Mouse (Mus musculus): ENCODE measurements around the gene Efcab6.

Efcab6 gene

DNA sequence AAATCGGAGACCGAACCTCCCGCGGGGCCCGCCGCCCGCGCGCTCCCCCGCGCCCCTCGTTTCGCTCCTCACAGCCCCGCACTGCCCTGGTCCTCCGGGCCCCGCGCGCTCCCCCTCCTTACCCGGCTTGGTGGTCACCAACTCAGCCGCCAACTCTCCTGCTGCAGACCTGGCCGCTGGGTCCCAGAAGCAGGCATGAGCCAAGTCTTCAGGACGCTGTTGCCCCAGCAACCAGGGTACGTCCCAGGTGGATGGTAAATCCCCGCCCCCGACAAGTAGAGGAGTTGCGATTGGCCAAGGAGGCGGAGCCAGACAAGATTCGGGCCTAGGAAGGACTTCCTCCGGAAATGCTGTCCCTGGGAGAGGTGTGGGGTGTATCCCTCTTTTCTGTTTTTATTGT is at the start of gene Efcab6:
Efcab6 (minus strand) TSS at position 240 of the 400 bp plus-strand sequence.
- WGBS: 3% methylated on average over 28 of the region's 29 CpGs

DNA sequence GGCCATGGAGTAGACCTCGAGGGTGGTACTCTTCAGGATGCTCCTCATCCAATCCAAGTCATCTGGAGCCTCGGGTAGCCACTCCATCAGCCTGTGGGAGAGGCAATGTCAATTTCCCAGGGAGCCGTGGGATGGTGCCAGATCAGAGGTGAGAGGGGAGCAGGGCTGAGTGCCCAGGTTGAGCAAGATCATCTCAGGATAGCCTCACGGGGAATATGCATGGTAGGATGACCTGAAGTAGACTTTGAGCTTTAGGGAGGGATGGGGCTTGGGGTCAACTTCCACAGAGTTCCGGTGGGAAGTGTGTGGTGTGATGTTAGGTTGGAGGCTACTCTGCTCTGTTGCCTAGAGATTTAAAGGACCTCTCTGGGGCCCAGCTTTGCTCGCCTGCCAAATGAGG is 48.7 kb upstream of the Efcab6 start:
- 79% methylated on average over 6 of the region's 6 CpGs for WGBS

DNA sequence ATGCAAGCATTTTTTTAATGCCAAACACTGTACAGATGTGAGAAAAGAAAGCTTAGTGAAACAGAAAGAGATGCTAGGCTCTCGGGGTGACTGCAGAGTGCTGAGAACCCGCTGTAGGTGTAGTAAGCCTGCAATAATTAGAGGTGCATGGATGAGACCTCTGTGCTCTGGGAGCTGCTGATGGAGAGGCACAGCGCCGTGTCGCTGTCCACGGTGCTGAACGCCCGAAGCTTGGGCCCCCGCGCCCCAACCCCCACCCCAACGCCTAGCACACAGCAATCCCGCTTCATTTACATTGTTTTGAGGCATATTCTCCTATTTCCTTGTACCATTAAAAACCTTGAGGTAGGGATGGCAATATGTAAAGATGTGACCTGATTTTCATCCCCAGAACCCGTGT is 43.7 kb upstream of the Efcab6 start:
- 35% methylated on average over 13 of the region's 13 CpGs for WGBS

DNA sequence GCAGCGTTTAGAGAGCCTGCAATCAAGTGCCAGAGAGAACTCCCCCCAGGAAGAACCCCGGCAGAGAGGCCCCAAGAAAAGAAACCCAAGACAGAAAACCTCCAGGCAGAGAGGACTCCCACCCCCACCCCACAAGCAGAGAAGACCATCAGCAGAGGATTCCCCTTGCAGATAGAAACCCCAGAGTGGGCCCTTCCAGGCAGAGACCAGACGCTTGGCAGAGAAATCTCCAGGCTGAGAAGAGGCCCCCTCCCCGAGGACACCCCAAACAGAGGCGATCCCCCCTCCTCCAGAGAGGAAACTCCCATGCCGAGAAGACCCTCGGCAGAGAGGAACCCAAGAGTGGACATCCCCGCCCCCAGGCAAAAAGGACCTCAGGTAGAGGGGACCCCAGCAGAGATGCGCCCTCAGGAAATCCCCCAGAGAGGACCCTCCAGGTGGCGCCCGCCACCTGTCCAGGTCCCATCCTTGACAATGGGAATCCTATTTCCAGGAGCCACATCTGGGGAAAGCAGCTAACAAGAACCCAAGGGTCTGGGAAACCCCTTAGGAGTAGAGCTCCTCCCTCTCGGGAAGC is 40.8 kb upstream of the Efcab6 start:
- 13% methylated on average over 12 of the region's 12 CpGs for WGBS

DNA sequence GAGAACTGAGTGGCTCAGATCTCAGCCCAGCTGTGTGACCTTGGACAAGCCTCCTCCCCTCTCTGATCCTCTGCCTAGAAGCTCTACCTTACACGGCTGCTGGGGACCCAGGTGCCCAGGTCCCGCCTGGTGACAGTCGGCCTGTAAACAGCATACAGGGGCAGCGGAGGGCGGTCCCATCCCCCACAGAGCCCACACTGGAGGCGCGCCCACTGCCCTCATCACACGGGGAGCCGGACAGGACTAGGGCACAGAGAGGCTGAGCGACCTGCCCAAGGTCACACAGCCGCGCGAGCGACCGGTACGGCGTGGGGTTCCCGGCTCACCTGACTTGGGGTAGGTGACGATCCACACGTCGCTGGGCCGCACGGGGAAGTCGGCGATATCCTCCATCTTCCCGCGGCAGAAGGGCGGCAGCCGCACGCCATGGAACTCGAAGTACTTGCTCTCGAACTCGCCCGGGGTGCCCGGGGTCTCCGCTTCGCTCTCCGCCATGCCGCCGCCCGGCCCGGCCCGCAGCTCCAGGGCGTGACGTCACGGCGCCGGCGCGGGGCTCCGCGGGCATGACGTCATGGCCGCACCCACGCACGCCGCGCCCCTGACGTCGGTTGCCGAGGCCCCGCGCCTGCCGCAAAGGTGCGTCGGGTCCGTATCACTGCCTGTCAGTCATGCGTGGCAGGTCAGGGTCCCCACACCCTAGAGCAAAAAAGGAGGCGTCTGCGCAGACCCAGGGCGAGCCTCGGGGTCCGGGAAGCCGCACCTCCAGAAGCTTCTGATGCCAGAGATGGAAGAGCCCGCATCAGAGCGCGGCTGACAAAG is 40.1 kb upstream of the Efcab6 start, which contains the start of gene Sult4a1:
Sult4a1 (minus strand) TSS at position 650 of the 819 bp plus-strand sequence.
- WGBS: 1% methylated on average over 77 of the region's 77 CpGs

DNA sequence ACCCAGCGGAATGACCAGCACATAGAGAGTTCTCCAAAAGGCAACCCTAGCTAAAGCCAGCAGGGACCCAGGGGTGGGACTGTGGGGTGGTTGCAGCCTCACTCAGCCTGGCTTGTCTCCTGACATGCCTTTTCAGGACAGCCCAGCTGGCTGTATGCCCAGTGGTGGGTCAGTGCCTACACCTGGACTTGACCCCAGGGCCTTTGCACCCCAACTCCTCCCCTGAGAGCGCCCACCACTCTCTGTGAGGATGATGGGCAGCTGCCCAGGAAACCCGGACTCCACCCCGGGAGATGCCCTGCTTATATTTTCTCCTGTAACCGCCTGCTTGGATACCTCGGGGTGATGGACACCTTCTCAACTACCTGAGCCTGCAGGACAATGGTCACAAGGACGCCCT is 39.4 kb upstream of the Efcab6 start:
- WGBS: 64% methylated on average over 7 of the region's 7 CpGs

DNA sequence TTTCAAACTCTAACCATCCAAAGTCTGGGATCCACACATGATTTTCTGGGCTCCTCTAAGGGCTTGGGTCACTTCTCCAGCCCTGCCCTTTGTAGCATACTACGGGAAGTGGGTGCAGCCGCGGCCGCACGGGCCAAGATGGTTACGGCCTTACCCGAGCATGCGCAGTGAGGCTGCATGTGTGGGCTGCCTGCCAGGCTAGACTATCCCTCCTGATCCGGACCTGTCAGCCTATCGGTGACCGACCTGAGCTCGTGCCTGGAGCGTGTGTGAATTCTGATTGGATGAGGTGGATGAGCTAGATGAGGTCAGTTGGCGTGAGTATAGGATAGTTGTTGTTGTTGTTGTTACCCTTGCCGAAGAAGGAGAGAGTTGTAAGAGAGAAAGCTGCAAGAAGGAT is 32.4 kb upstream of the Efcab6 start:
- 90% methylated on average over 15 of the region's 15 CpGs for WGBS

DNA sequence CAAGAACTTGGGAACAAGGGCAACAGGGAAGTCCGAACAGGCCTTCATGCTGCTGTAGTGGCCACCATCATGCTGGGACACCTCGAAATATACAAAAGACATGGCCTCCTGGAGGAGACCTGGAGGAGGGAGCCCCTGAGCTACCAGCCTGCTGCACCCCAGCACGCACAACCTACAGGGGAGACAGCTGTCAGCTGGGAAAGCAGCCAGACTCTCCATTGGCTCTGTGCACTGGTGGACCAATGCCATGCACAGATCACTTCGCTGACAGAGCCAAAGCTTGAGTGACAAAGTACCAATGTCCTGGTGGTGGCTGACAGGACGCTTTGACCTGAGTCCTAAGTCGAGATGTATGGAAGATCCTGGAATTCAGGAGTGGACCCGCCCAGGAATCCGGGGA is 30.9 kb upstream of the Efcab6 start:
- WGBS: 56% methylated on average over 8 of the region's 8 CpGs

DNA sequence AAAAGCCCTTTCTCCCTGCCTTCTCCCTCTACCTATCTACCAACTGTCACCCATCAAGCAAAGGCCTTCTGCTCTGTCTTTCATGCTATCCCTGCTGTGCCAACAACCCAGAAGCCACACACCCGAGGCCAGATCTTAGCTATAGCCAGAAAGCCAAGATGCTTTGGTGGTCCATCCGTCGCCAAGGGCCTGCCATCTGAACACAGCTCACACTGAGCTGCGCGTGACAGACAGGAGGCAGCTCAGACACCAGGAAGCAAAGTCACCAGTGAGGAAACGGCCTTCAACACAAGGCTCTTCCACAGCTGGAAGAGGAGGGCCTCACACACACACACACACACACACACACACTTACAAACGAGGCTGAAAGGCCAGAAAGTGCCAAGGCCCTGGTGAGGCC is 29.7 kb upstream of the Efcab6 start:
- 60% methylated on average over 7 of the region's 7 CpGs for WGBS

DNA sequence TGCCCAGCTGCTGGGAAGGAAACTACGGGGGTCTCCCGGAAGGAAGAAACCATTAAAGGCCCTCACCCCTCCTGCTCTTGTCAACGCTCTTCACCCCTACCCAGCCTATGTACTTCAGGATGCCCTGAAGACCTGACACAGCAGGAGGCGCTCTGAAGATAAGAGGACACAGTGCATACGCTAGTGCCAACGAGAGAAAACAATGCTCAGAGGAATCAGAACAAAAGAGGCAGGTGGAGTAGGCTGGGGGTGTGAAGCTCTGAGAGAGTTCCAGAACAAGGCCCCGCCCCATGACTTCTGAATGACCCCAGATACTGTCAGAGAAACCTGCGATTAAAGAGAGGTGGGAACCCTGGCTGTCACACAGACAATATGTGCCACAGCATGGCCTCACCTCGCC is 21.6 kb upstream of the Efcab6 start:
- 51% methylated on average over 9 of the region's 9 CpGs for WGBS

DNA sequence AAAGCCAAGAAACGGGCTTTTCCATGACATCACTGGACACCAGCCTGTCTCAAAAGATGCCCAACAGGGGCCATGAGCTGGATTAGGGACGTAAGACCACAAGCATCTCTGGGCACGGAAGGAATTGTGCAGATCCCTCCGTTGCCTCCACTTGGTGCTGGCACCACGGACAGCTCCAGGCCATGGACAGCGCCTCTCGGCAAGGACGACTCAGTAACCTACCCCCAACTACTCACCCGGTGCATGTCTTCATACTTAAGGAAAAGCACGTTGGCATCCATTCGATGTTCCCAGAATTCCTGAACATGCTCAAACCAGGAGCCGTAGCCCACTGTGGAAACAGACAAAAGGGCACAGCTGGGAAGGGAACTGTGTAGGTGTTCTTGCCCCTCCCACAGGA is 21.2 kb upstream of the Efcab6 start:
- 50% methylated on average over 12 of the region's 12 CpGs for WGBS

DNA sequence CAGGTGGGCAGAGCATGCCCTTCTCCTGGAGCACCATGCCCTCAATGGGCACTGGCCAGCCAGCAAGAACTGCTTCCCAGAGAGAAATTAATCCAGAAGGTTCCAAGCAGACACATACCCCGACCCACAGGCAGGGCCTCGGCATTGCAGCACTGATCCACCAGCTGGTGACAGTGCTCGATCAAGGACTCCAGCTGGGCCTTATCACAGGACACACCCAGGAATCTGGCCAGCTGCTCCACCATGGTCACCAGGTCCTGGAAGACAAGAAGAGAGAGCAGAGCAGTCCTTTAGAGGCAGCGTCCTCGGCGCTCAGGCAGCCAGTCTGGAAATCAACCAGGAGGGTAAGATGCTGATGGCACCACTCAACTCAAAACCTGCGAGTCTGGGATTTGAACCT is 14.9 kb upstream of the Efcab6 start:
- WGBS: 68% methylated on average over 7 of the region's 7 CpGs

DNA sequence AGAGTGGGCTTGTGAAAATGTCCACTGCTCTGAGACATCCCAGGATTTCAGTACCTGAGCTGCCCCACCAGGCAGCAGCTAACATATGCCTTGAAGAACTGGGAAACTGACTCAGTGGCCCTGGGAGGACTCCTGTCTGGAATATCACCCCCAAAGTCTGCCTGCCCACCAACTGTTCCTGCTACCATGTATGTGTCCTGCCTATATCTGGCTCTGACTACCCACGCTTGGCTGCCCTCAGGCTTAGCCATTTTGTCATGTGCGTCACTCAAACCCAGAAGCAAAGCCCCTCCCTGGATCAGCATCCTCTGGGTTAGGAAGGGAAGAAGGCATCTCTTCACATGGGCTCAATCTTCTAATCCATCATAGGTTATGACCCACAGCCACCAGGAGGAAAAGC is 14.3 kb upstream of the Efcab6 start:
- WGBS: 72% methylated on average over 2 of the region's 2 CpGs

DNA sequence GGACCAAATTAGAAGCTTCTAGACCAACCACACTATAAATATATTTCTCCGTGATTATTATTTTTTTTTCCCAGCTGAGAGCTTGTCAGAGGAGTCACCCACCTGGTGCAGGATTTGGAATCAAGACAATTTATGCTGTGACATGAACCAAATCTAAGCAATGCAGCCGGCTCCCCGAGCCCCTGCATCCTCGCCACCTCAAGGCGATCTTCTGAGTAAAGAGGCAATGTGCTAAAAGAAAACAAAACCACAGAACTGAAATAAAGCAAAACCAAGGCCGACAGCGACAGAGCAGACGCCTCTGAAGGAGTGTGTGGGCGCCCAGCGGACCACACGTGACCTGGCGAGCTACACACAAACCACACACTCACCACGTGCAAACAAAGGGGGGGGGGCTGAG is 13.5 kb upstream of the Efcab6 start:
- 36% methylated on average over 13 of the region's 13 CpGs for WGBS

DNA sequence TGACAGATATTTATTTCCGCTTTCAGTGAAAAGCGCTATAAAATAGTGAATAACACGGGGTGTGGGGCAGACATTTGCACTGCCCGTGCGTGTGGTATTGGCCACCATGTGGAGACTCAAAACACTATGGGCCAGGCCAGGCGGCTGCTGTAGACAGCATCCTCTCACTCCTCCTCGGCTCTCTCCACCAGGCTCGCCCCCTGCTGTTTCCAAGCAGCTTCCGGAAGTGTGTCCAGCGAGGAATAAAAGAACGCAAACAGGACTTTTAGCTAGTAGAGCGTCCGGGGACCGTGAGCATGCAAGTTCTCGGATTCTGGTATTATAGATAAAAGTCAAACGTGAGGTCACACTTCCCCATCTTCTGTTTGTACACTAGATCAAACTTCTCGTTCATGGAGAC is 12.0 kb upstream of the Efcab6 start:
- WGBS: 49% methylated on average over 17 of the region's 17 CpGs

DNA sequence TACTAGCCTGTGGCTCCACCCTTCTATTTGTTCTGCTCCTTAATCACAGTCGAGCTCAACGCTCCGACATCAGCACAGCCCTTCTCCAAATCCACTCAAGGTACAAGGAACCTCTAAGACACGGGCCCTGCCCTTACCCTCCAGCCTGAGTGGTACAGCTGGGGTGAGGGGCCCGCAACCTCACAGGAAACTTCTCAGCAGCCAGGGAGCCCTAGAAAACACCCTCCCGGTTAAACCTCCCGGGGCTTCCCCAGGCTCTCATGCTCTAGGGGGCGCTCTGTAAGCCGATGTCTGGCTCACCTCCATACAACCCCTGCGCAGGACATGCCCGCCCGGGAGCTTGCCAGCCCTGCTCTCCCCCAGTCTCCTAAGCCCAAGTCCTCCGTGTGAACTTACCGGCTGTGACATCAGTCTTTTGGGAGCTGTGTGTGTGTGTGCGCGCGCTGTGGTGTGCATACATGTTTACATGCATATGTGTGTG is 9.6 kb upstream of the Efcab6 start:
- WGBS: 24% methylated on average over 17 of the region's 17 CpGs

DNA sequence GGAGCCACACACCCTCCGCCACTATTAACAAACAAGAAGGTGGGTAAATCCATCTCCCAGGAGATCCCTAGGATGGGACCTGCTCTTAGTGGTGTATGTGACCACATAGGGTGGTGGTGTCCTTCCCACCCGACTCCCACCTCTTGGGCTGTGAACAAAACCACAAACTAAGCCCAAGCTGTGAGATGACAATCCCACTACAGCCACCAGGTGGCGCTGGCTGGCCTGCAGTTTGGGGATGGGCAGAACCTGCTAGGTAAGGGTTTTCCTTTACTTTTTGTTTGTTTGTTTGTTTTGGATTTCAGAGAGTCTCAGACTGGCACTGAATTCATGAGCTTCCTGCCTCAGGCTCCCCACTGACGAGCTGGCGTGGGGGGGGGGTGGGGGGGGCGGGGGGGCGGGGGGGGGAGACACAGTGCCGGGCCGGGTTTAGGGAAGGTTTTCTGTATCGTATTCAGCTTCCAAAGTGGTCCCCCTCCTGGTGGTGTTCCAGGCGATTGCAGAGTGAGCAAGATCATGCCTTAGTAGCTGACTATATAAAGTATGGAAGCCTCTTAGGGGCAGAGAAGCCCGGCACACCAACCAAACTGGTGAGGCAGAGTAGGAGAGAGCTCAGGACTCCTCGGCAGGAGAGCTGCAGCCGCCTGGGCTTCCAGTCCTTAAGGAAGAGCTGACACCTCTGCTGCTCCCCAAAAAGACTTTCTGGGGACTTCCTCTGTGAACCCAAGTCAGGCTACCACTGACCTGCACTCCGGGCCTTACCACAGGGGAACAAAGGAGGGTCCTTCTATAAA is 8.9 kb upstream of the Efcab6 start:
- WGBS: 6% methylated on average over 14 of the region's 15 CpGs

DNA sequence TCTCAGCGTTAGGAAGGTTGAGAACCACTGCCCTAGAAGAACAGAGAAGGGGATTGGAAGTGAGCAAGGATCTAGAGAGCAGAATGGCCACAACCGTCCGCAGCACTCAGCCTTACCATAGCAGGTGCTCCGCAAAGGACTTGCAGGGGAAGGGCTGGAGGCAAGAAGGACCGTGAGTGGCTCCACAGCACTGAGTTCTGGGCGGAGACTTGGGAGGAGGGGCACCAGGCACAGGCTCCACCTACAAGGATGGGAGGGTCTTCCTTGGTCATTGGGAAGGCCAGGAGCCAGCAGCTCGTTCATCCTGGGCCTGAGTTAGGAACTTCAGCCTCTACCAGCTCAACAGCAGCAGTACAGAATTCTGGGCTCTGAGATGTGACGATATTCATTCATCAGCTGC is 7.9 kb upstream of the Efcab6 start:
- WGBS: 38% methylated on average over 8 of the region's 8 CpGs

DNA sequence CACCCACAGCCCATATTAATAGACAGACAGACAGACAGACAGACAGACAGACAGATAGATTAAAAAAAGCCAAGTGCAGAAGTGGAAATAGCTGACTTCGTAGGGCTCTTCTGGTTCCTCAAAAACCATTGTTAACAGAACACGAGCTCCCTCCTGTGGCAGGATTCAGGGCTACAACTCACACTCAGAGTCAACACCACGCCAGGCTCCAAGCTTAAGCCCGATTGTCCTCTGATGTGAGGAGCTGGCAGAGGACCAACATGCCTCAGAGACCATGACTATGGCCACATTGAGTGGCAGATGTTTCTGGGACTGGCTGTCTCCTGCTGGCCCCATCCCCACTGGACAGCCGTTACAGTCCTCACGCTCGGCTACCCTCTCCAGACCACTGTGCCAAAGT is 7.0 kb upstream of the Efcab6 start:
- WGBS: 19% methylated on average over 7 of the region's 7 CpGs

DNA sequence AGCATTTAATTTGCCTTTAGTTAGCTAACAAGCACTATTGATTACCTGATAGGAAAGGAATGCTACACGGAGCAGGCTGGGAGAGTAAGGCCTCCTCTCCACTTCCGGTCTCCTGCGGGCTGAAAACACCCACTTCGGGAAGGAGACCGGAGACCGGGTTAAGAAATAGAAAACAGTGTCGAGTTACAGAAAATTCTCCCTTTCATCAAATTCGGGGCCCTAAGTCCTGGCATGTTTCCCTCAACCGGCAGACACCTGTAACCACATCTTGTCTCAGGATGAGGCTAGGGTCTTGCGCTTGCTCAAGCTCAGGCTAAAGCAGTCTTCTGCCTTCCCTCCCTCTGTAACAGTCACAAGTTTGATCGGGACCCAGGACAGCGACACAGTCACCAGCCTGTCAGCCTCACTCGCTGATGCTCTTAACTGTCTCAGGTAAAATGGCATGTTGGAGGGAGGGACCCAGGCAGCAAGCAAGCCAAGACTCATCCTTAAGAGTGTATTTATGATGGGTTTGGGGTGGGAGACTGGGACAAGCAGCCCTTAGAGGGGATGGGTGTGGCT is 5.0 kb upstream of the Efcab6 start:
- 44% methylated on average over 13 of the region's 13 CpGs for WGBS

DNA sequence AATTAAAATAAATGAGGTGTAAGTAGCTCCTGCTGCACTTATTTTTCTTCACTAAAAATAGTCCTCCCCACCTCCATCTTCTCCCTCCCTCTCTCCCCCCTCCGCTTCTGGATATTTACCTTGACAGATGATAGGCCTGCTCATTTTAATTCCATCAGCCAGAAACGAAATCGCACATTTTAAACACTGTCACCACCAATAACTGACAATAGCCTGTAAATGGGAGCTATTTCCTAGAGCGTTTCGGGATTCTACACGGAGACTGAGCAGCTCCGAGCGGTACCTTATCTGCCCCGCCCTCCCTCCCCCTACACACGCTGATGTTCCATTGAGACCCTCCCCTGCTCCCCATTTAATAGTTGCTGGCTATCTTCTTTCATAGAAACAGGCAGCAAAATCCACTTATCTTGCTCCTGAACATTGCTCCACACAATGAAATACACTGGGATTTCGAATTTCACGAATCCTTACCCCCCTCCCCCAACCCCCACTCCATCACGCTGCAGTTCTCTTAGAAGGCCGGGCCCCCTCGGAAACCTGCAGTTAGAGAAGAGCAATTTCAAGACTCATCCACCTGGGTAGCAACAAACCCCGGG is 4.4 kb upstream of the Efcab6 start:
- WGBS: 20% methylated on average over 16 of the region's 16 CpGs

DNA sequence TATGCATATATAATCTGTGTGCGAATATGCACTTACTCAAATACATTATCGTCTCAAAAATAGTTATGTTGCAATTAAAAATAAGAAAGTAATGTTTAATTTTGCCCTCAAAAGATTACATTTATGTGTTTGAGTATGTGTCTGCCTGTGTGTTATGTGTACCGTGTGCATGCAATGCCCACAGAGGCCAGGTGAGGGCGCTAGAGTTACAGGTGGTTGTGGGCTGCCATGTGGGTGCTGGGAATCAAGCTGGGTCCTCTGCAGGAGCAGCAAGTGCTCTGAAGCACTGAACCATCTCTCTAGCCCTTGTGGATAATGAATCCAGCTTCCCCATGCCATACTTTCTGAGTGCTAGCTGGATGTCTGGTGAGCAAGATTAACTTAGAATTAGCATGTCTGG is 522 bp upstream of the Efcab6 start:
- 56% methylated on average over 4 of the region's 4 CpGs for WGBS

Data from cerebral cortex, adult 2 months (tissue).